Mouse (Mus musculus): ENCODE measurements around the gene Zdhhc7.

GRCm38 (mm10) chr8:120143911-120144651 is 42.8 kb upstream of the Zdhhc7 start:
- TF ChIP-seq CTCF (IDR thresholded peaks at IDR 0.05) (no peak), EP300 (IDR thresholded peaks at IDR 0.05) (no peak)

Data from lung, postnatal 0 days (tissue).